Mouse (Mus musculus) gastrocnemius, postnatal 10 days (tissue): ENCODE measurements around the gene AC109138.7. TPM values are rescaled to one million over a fixed set of nuclear protein-coding genes. Genes with fewer than 3 reads are reported as not detected.
"Not testable (repeated sequence)": the region's sequence is repeated elsewhere in the genome, so short reads cannot be mapped to it uniquely, and the experiment has no call there.

ENCODE experiments used
- DNase-seq: peaks from one replicate; pipeline ENCODE4 v3.0.0; 2021; ENCODE audit warnings: mixed read lengths
- total RNA-seq, 2 experiments: library from RNA; stranded (reverse); gene quantifications; 2 replicates each; pipeline ENCODE4 v1.2.3; 2021

AC109138.7 gene
- total RNA-seq, 2 experiments from 2014 or later = not detected

- no peak for DNase-seq
Measured at GRCm38 (mm10) chr19:4218784-4219183, 4.6 kb downstream of the AC109138.7 start.

DNA sequence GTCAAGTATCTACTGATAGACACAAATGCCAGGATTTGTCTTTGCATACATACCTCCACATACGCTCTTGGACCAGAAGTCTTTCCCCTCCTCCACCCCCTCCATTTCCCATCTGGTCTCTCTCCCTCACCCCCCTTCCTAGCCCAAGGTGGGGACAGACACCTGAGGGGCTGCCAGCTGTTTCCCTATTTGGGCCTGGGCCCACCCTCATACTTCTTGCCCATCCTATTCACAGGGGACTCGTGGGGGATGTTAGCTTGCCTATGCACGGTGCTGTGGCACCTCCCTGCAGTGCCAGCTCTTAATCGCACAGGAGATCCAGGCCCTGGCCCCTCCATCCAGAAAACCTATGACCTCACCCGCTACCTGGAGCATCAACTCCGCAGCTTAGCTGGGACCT, 5.8 kb downstream of the AC109138.7 start:
- DNase-seq = no peak

GRCm38 (mm10) chr19:4220416-4220815, 6.3 kb downstream of the AC109138.7 start:
- no peak for DNase-seq

DNA sequence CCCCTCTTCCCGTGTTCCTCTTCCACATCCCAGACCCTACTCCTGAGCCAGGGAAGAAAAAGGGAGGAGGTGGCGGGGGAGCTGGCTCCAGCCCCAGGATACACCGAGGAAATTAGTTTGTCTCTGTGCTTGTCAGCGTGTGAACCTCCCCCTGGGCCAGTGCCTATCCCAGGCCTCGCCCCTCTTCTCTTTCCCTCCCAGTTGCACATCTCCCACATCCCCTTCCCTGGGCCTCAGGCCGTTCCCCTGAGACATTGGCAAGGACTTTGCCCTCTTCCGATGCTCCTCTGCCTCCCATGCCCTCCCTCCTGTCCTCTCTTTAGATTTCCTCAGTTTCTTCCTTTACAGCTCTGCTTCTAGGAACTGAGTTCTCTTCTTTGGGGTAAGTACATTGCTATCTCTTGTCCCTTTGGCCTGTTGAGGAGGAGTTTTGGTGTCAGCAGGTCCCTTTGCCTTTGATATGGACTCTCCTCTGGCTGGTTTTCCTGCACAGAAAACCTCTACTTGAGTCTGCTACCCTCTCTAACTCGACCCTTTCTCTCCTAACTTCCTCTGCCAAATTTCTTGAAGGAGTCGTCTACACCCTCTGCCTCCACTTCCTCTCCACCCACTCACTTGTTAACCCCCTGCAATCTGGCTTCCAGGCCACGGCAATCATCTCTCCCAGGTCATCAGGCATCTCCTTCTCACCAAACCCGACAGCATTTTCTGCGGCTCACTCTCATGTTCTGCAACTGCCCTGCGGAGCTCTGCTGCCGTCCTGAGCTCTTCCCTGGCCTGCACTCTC, 7.0 kb downstream of the AC109138.7 start:
- DNase-seq = no peak

- DNase-seq = no peak
Measured at GRCm38 (mm10) chr19:4222165-4222564, 8.0 kb downstream of the AC109138.7 start.

DNA sequence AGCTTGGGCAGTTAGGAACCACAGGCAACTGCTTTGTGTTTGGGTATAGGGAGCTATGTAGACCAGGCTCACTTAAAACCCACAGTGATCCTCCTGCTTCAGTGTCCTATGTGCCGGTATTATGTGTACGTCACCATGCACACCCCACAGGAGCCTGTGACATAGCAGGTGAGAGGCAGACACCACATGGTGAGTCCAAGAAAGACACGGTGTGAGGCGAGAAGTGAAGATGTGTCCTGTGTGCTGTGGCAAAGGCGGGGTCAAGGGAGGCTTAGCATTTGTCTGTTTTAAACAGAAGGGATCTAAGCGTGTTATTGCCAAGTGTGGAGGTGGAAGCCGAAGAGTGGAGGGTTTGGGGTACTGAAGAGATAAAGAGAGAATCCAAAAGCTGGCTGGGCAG, 12.6 kb downstream of the AC109138.7 start:
- no peak for DNase-seq

GRCm38 (mm10) chr19:4227446-4227845, 13.3 kb downstream of the AC109138.7 start:
- no peak for DNase-seq

GRCm38 (mm10) chr19:4227894-4228678, 13.9 kb downstream of the AC109138.7 start:
- DNase-seq = peak; percentile 59

- DNase-seq = no peak
Measured at GRCm38 (mm10) chr19:4228891-4229290, 14.7 kb downstream of the AC109138.7 start.

DNA sequence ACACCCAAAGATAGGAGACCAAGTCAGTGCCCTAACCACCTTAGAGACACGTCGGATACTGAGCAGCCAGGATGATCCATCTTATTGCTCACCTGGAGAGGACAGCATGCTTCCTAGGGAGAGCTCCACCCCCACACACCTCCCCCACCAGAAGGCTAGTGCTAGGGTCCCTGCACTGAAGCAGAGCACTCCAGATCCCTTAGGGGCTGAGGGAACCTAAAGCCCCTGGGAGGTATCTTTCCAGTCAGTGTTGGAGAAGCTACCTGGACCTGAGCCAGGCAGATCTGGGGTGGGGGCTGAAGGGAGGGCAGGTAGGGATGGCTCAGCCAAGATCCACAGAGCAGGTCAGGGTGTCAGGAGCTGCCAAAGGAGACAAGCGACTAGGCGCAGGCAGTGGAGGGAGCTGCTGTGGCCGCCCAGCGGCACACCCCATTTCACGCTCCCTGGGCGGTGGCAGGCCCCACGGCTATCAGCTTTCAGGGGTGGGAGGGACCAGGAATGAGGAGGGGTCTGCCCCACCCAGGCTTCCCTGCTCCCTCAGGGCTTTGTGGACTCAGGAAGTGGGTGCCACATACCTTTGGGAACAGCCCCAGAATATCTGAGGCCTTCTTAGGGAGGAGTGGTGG, 15.4 kb downstream of the AC109138.7 start:
- no peak for DNase-seq

- DNase-seq = no peak
Measured at GRCm38 (mm10) chr19:4230415-4230814, 16.3 kb downstream of the AC109138.7 start.

GRCm38 (mm10) chr19:4231253-4232185, 17.4 kb downstream of the AC109138.7 start, which contains the start of gene Pold4:
TSS of gene Pold4 (plus strand) at chr19:4231899.
- DNase-seq = peak; percentile 96

GRCm38 (mm10) chr19:4232186-4232572, 18.0 kb downstream of the AC109138.7 start:
- no peak for DNase-seq

- no peak for DNase-seq
Measured at GRCm38 (mm10) chr19:4232651-4233050, 18.5 kb downstream of the AC109138.7 start.

DNA sequence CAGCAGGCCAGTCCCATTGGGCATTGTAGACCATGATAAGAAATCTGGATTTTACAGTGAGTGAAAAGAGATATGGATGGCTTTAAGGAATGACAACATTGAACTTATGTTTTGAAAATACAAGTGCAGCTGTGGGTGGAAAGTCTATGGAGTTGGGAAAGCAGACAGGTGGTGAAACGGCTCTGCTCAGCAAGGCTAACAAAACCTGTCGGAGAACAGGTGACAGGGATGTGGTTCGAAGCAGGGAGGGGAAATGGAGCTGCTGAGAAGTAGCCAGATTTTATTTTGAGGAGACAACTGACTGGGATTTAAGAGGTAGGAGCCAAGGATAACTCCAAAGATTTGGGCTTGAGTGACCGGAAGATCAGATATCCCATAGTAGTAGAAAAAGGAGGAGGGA, 20.4 kb downstream of the AC109138.7 start:
- no peak for DNase-seq

- no peak for DNase-seq
Measured at GRCm38 (mm10) chr19:4240247-4240668, 26.1 kb downstream of the AC109138.7 start.

DNA sequence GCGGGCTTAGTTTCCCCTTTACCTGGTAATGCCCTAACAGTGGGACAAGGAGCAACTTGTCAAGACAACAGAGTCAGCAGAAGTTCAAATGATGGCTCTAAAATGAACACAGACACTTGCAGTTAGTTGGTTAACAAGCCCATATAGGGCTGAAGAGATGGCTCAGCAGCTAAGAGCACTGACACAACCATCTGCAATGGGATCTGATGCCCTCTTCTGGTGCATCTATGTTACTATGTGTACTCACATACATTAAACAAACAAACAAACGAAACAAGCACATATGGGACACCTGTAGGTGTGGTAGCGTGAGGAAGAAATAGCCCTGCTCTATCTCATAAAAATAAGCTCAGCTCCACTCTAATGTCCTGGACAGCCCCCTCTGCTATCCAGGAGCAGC, 28.3 kb downstream of the AC109138.7 start:
- no peak for DNase-seq

GRCm38 (mm10) chr19:4244775-4245174, 30.6 kb downstream of the AC109138.7 start:
- DNase-seq = no peak

DNA sequence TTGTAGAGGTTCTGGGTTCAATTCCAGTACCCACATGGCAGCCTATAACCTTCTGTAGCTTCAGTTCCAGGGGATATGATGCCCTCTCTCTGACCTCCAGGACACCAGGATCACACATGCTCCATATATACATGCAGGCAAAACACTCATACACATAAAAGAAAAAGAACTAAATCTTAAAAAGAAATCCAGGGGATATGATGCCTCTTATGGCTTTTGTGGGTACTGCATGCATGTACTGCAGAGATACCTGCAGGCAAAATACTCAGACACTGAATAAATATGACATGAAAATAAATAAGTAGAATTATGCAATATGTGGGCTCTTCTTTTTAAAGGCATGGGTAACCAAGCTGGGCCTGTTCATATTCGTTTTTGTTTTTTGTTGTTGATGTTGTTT, 32.9 kb downstream of the AC109138.7 start:
- DNase-seq = no peak

- DNase-seq = not testable (repeated sequence)
Measured at GRCm38 (mm10) chr19:4248683-4249082, 34.5 kb downstream of the AC109138.7 start.

DNA sequence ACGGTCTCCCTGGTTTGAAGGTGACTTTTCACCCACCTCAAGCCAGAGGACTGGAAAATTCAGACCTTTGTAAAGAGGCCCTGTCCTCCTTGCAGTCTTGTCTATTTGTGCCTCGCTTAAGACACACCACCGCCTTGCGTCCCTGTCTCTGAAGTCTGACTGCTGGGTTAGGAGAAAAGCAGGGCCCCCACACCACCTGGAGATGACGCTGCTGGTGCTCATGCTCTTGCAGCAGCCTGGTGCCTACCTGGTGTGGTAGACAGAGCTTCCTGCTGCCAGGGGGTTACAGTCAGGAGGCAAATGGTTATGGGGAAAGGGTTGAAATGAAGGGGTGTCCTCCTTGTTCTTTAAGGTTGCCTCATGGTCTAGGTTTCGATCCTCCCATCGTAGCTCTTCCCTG, 40.1 kb downstream of the AC109138.7 start:
- DNase-seq = no peak
